Mouse (Mus musculus) T-helper 2 cell (primary cell): ENCODE results near the gene Gm45716.

Source experiments
- in situ Hi-C: fragments of 300-600 bp; cut with MboI, MseI; formaldehyde crosslinking; loops from one replicate; pipeline ENCODE4 v1.15.1; 2025; ENCODE audit warnings: high pct_unique_total_duplicates

Gm45716 gene

GRCm38 (mm10) chr11:90200826-90201225 is 13.3 kb downstream of the Gm45716 start:
- in situ Hi-C loops = no loop called here

- in situ Hi-C loops = no loop called here
Measured at GRCm38 (mm10) chr11:90214246-90214645, 26.8 kb downstream of the Gm45716 start.

- in situ Hi-C loops = no loop called here
Measured at GRCm38 (mm10) chr11:90220022-90220645, 32.7 kb downstream of the Gm45716 start.

DNA sequence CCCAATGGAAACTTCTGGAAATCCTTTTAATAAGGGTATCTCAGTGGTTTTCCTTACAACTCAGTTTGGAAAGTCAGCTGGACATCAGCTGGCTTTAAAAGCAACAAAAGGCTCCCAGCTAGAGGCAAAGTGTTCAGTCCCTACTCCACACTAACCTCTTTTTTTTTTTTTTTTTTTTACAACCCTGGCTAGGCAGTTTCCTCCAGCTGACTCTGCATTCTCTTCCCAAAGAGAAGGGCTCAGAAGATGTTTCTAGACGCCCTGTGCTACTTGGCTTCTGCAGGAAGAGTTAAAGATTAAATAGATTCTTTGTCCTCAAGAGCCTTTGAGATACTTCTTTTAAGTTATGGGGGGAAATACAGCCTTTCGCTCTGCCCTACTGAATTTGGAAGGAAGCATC is 33.3 kb downstream of the Gm45716 start:
- in situ Hi-C loops = no loop called here

GRCm38 (mm10) chr11:90224914-90225470 is 37.5 kb downstream of the Gm45716 start:
- in situ Hi-C loops = no loop called here

- in situ Hi-C loops = no loop called here
Measured at GRCm38 (mm10) chr11:90227000-90227922, 39.8 kb downstream of the Gm45716 start.

GRCm38 (mm10) chr11:90228251-90228949 is 40.9 kb downstream of the Gm45716 start:
- in situ Hi-C loops = no loop called here

- in situ Hi-C loops = no loop called here
Measured at GRCm38 (mm10) chr11:90229800-90230199, 42.3 kb downstream of the Gm45716 start.

DNA sequence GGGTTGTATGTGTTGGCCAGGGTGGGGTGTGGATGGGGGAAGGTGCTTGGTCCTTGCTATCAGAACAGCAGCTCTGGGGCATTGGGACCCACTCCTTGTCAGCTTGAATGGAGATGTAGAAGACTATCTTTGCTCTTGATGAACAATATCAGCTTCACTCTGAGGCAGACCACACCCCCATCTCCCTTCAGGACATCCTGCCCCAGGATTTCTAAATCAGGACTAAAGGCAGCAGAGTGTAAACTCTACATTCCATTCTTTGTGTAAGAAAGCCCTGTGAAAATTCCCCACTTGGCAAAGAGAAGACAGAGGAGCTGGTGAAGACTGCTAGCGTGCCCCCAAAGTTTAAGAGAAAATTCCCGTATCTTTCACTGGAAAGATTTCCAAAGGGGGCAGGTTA is 43.2 kb downstream of the Gm45716 start:
- in situ Hi-C loops = no loop called here

GRCm38 (mm10) chr11:90231631-90232030 is 44.1 kb downstream of the Gm45716 start:
- in situ Hi-C loops = no loop called here

DNA sequence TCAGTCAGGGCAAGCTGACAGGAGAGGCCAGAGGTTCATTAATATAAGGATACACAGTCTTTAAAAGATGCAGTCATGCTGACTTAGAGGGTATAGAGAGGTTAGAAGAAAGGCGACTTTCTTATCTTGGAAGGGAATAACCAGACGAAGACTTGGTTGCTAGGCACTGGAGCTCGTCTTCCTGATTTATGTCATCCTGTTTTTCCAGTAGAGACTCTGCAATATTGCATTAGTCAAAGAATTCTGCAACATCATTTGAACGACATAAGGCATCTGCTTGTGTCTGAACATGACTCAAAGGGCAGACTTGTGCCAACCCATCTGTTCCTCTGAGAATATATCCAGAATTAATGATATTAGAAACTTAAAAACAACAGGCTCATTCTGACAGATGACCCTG is 45.2 kb downstream of the Gm45716 start:
- in situ Hi-C loops = no loop called here

GRCm38 (mm10) chr11:90235221-90235620 is 47.7 kb downstream of the Gm45716 start:
- in situ Hi-C loops = no loop called here

DNA sequence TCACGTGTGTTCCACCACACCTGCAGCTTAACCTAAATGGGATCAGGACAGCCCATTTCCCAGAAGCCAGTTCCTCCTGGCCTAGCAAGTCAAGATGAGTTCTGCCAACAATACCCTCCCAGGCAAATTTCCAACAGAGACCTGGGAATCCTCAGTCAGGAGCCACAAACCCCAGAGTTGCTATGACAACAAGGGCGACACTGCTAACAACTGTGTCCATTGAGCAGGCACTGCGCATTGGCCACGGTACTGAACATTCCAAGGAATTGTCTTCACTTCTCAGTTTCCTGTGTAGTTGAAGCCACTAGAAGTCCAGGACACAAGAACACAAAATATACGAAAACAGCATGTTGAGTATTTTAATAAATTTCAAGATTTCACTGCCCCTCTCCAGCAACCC is 50.1 kb downstream of the Gm45716 start:
- in situ Hi-C loops = no loop called here

DNA sequence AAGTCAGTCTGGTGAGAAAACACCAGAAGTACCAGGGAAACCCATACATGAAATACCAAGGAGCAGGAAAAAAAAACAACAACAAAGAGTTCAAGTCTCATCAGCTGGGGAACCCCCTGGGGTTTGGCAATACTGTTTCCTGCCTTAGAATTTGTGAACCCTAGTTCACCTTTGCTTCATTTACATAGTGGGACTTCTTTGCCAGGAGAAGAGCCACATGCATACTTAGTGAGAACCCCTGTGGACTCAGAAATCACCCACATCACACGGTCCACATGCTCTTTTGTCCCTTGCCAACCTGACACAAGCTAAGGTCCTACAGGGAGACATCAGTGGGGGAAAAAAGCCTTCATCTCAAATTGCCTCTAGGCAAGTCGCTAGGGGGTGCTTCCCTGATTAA is 51.2 kb downstream of the Gm45716 start:
- in situ Hi-C loops = no loop called here

DNA sequence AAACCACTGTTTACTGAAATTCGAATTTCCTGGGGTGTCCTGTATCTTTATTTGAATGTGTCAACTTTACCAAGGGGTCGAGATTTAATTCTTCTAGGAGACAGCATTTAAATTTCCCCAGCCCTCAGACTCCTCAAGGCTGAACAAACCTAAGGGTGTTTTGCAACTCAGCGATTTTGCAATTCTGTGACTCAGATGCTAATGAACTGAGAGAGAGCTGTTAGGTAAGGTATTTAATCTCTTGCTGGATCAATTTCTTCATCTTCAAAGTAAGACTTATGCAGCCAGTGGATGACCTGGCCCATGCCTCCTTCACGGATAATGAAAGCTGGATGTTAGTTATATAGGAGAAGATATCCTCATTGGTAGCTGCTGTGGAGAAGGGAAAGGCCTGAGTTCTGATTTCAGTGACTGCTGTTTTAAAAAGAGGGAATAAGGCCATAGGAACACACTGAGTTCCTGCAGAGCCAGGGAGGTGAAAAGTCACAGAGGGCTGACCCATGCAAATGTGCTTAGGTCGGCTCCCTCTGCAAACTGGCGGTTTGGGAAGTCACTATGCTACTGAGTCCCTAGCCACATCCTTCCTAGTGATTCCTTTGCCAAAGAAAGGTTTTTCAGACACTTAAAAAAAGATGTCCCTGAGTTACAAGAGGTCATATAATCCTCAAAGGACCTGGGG is 53.3 kb downstream of the Gm45716 start:
- in situ Hi-C loops = no loop called here

DNA sequence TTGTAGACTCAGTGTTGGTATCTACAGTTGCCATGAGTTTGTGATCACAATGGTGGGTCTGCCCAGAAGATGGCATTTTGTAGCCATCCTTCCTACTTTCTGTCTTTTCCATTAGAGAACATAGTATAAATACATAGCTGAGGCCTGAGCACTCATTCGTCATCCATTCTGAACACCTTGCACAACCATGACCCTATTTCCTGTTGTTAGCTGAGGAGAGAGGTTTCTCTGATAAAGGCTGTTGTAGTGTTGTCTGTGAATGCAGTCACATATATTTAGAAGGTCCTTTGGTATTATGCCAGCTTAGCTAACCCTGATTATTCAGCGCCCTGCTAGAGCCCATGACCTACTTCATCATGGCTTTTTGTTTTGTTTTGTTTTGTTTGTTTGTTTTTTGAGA is 54.4 kb downstream of the Gm45716 start:
- in situ Hi-C loops = no loop called here

- in situ Hi-C loops = no loop called here
Measured at GRCm38 (mm10) chr11:90243300-90243699, 55.8 kb downstream of the Gm45716 start.

DNA sequence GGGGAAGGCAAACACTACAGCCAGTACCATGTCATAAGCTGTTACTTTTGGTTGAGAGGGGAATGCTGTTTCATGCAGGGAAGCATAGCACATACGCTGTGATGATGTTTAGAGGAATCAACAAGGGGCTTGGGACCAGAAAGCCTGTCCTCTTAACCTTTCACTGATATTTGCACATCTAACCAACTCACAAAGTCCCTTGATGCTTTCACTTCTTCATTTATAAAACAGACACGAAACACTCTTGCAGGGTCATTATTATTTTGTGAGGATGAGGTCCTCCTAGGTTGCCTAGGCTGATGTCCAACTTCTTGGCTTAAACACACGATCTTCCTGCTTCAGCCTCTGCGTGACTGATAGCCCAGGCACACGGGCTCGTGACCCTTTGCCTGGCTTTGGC is 58.1 kb downstream of the Gm45716 start:
- in situ Hi-C loops = no loop called here

GRCm38 (mm10) chr11:90246676-90247075 is 59.2 kb downstream of the Gm45716 start:
- in situ Hi-C loops = no loop called here

- in situ Hi-C loops = no loop called here
Measured at GRCm38 (mm10) chr11:90247793-90248192, 60.3 kb downstream of the Gm45716 start.

- in situ Hi-C loops = no loop called here
Measured at GRCm38 (mm10) chr11:90249025-90249650, 61.7 kb downstream of the Gm45716 start, which contains the start of gene Mmd. Mmd (plus strand) TSS chr11:90249456.
